Mouse (Mus musculus) CD8-positive naive resting alpha-beta T cell, adult 57 days (primary cell): ENCODE results near the gene Ddn. TPM values are rescaled to one million over a fixed set of nuclear protein-coding genes. Genes with fewer than 3 reads are reported as not detected.

Experiments used
- total RNA-seq: library from RNA; stranded (reverse); gene quantifications from one replicate; pipeline ENCODE4 v1.2.4, GENCODE M21; 2023

The Ddn gene
- 0.21 TPM for total RNA-seq

GRCm38 (mm10) chr15:98809390-98809789, at the start of gene Ddn:
Ddn (minus strand) TSS chr15:98809490.

DNA sequence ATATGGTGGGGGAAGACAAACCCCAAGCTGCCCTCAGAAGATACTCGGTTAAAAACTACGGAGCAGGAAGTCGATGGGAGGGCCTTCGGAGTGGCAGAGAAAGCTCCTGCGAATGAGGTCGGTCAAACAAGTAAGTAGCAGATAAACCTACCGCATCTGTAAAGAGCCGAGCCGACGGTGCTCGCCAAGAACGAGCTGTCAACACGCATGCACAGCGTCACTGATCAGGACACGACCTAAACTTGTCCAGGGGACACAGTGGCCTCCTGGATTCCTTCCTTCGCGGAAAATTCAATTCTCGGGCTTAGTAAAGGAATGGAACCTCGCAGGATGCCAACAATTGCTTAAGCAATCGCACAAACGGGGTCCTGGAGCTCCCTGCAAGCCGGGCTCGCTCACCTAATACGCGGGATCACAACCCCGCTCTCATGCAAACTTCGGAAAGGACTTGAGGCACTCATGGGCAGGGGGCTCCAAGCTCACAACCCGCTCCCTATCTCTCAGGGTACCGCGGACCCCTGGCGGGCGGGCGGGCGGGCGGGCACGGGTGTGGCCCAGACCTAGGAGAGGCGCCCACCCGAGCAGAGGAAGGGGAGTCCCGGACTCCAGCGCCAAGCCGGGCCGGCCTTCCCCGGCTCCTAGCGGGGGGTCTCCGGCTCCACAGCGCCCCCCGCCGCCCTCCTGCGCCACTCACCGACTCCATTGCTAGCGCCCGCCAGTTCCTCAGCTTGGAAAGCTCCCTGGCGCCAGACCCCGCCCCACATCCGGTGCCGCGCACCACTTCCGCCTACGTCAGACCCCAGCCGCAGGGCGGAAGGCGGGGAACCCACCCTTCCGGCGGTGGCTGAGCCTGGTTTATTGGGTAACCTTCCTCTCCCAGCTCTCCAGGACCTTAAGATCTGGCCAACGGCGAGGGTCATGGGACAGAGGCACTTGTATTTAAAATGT, 21.7 kb upstream of the Ddn start, which contains the start of gene Prkag1:
Gene Prkag1, minus strand, starts transcription at position 786 of the 948 bp plus-strand sequence.

GRCm38 (mm10) chr15:98789661-98790535, 19.4 kb downstream of the Ddn start, which contains the start of gene Wnt1:
Wnt1 (plus strand) TSS chr15:98789857.

GRCm38 (mm10) chr15:98777762-98778161, 31.5 kb downstream of the Ddn start, which contains the start of gene Wnt10b:
Wnt10b (minus strand) TSS chr15:98778150.

GRCm38 (mm10) chr15:98762670-98763529, 46.4 kb downstream of the Ddn start, which contains the start of gene Arf3:
Arf3 (minus strand) TSS chr15:98763214.

Other genes with a start within 250 kb of the Ddn start
- gene Ccnt1, start 238.6 kb downstream of the Ddn start, total RNA-seq = 147 TPM
- not detected for gene 4930415O20Rik, start 238.5 kb downstream of the Ddn start, total RNA-seq
- 23.4 TPM for gene Adcy6, start 199.4 kb downstream of the Ddn start, total RNA-seq
- 0.34 TPM for gene Cacnb3, start 178.7 kb downstream of the Ddn start, total RNA-seq
- gene Ddx23, start 146.6 kb downstream of the Ddn start, total RNA-seq = 133 TPM
- 0.64 TPM for gene Rnd1, start 132.0 kb downstream of the Ddn start, total RNA-seq
- not detected for gene Ccdc65, start 101.3 kb downstream of the Ddn start, total RNA-seq
- gene Fkbp11, start 81.3 kb downstream of the Ddn start, total RNA-seq = 2.5 TPM
- 94.4 TPM for gene Arf3, start 46.3 kb downstream of the Ddn start, total RNA-seq
- 0.77 TPM for gene Wnt10b, start 31.3 kb downstream of the Ddn start, total RNA-seq
- not detected for gene Wnt1, start 19.6 kb downstream of the Ddn start, total RNA-seq
- gene Prkag1, start 22.0 kb upstream of the Ddn start, total RNA-seq = 117 TPM
- 266 TPM for gene Kmt2d, start 61.7 kb upstream of the Ddn start, total RNA-seq
- 20.7 TPM for gene Rhebl1, start 85.0 kb upstream of the Ddn start, total RNA-seq
- gene Dhh, start 89.0 kb upstream of the Ddn start, total RNA-seq = 1.1 TPM
- 293 TPM for gene Lmbr1l, start 108.7 kb upstream of the Ddn start, total RNA-seq
- gene Tuba1b, start 125.1 kb upstream of the Ddn start, total RNA-seq = 244 TPM
- gene Gm49450, start 144.1 kb upstream of the Ddn start, total RNA-seq = not detected
- gene Tuba1a, start 144.2 kb upstream of the Ddn start, total RNA-seq = 270 TPM
- gene Tuba1c, start 220.4 kb upstream of the Ddn start, total RNA-seq = 95.3 TPM
- gene Prph, start 245.7 kb upstream of the Ddn start, total RNA-seq = not detected